Mouse (Mus musculus): ENCODE data around the gene Srek1. TPM values are rescaled to one million over a fixed set of nuclear protein-coding genes. Genes with fewer than 3 reads are reported as not detected.

Gene Srek1
- polyA plus RNA-seq, 1 experiment from 2014 or later = 39.4 TPM

DNA sequence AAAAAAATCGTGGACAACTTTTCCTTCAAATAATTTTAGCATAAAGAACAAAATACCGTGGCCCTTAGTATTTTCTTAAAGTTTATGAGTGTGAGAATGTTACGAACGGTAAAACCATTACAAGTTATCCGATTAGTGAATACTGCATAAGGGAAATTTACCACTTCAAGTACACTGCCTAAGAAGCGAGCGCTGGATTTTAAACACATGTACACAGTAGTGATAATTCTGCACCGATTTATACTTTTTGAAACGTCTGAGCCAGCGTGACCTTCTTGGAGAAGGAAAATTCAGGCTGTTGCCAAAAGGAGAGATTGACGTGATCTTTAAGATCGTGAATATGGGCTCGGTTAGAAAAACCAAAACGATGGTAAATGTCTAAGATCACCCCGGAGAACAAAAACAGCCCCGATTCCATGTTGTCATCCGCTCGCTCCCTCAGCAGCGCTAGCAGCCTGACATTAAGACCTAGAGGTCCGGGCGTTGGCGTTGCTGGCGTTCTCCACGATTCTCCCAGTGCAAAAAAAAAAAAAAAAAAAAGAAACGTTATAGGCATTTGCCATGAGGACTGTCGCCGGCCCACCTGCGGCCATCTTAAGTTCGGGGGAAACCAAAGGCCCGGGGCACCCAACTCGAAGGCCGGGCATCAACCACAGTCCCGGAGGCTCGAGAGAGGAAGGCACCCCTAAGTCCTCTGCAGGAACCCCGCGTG is 845 bp downstream of the Srek1 start:
- no peaks in the 10 kb centered on the region for H3K27me3 ChIP-seq (replicated peaks)
- ATAC-seq = peak; percentile 62
- peak overlapping the region; percentile 89 for H3K9ac ChIP-seq
- WGBS (ENCODE audit: insufficient replicate concordance) = 2% methylated on average over 36 of the region's 36 CpGs
- H3K4me1 ChIP-seq = peaks cover 39% of the 10 kb centered on the region
- peak overlapping the region; percentile 81 for H3K4me3 ChIP-seq
- H3K36me3 ChIP-seq = peaks cover 16% of the 10 kb centered on the region
- peak overlapping the region; percentile 80 for H3K4me2 ChIP-seq
- H3K27ac ChIP-seq = peak overlapping the region; percentile 97
- no peaks in the 10 kb centered on the region for H3K9me3 ChIP-seq (replicated peaks)

GRCm38 (mm10) chr13:103772917-103773316 is 1.5 kb downstream of the Srek1 start:
- Histone ChIP-seq H3K27me3 (replicated peaks) (no peaks in the 10 kb centered on the region), H3K36me3 (peaks cover 17% of the 10 kb centered on the region), H3K27ac (0 out of 2 replicates have a peak overlapping the region, but pooled peaks have one; percentile 45), H3K9ac (peak overlapping the region; percentile 89), H3K9me3 (replicated peaks) (no peaks in the 10 kb centered on the region), H3K4me3 (peak overlapping the region; percentile 81), H3K4me2 (peak overlapping the region; percentile 80), H3K4me1 (peaks cover 39% of the 10 kb centered on the region)
- 32% methylated on average over 5 of the region's 5 CpGs for WGBS (ENCODE audit: insufficient replicate concordance)
- ATAC-seq = no peak

DNA sequence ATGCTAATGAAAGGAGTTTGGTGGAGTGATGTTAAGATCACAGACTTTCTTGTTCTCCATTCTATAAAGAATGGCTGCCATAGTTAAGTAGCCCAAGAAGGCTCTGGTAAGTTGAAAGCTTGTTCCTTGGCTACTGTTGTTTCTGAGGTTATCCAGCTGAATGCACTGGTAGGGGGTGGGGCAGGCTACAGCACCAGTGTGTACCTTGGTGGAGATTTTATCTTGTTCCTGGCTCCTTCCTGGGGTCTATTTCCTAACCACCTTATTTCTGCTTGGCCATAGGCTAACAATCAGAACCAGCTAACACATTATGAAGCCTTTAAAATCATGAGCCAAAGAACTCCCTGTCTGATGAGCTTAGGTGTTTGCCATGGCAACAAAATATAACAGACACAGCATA is 3.6 kb downstream of the Srek1 start:
- no peak overlapping the region for H3K4me2 ChIP-seq
- H3K4me3 ChIP-seq = no peak overlapping the region
- peaks cover 33% of the 10 kb centered on the region for H3K36me3 ChIP-seq
- H3K4me1 ChIP-seq = peaks cover 39% of the 10 kb centered on the region
- H3K27ac ChIP-seq = no peak overlapping the region
- no peak overlapping the region for H3K9ac ChIP-seq
- H3K27me3 ChIP-seq (replicated peaks) = no peaks in the 10 kb centered on the region
- ATAC-seq = no peak
- no peaks in the 10 kb centered on the region for H3K9me3 ChIP-seq (replicated peaks)

GRCm38 (mm10) chr13:103767935-103768334 is 6.5 kb downstream of the Srek1 start:
- Histone ChIP-seq H3K27me3 (replicated peaks) (no peaks in the 10 kb centered on the region), H3K4me1 (peaks cover 31% of the 10 kb centered on the region), H3K9me3 (replicated peaks) (no peaks in the 10 kb centered on the region), H3K27ac (no peak overlapping the region), H3K4me2 (no peak overlapping the region), H3K36me3 (peaks cover 43% of the 10 kb centered on the region), H3K9ac (no peak overlapping the region), H3K4me3 (no peak overlapping the region)
- 70% methylated on average over 5 of the region's 5 CpGs for WGBS (ENCODE audit: insufficient replicate concordance)
- ATAC-seq = no peak

- H3K9ac ChIP-seq = no peak overlapping the region
- H3K4me1 ChIP-seq = no peaks in the 10 kb centered on the region
- no peaks in the 10 kb centered on the region for H3K9me3 ChIP-seq (replicated peaks)
- no peaks in the 10 kb centered on the region for H3K27me3 ChIP-seq (replicated peaks)
- no peak overlapping the region for H3K27ac ChIP-seq
- 76% methylated on average over 1 of the region's 1 CpGs for WGBS (ENCODE audit: insufficient replicate concordance)
- H3K4me3 ChIP-seq = no peak overlapping the region
- ATAC-seq = no peak
- no peak overlapping the region for H3K4me2 ChIP-seq
- peaks cover 69% of the 10 kb centered on the region for H3K36me3 ChIP-seq
Measured at GRCm38 (mm10) chr13:103763640-103764039, 10.8 kb downstream of the Srek1 start.

DNA sequence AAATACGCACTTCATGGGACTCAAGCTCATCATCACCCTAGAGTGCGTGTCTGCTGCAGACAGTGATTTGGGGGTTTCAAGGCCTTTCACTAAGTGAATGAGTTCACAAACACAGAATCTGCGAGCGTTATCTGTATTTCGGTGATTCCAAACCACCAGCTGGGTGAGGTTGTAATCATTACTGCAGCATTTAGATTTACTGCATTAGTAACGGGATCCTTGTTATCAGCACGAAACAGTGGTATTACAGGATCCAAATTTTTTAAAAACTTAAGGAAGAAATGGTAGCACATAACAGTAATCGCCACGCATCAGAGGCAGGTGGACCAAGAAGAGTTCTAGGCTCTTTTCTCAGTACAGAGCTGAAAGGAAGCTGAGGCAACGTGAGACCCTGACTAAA is 12.4 kb downstream of the Srek1 start:
- Histone ChIP-seq H3K4me1 (no peaks in the 10 kb centered on the region), H3K4me2 (no peak overlapping the region), H3K27me3 (replicated peaks) (no peaks in the 10 kb centered on the region), H3K9me3 (replicated peaks) (no peaks in the 10 kb centered on the region), H3K27ac (no peak overlapping the region), H3K9ac (no peak overlapping the region), H3K36me3 (peaks cover 76% of the 10 kb centered on the region), H3K4me3 (no peak overlapping the region)
- WGBS (ENCODE audit: insufficient replicate concordance) = 70% methylated on average over 10 of the region's 10 CpGs
- ATAC-seq = no peak

GRCm38 (mm10) chr13:103751421-103751820 is 23.0 kb downstream of the Srek1 start:
- no peak overlapping the region for H3K9ac ChIP-seq
- no peak overlapping the region for H3K4me2 ChIP-seq
- ATAC-seq = no peak
- no peaks in the 10 kb centered on the region for H3K9me3 ChIP-seq (replicated peaks)
- H3K4me1 ChIP-seq = no peaks in the 10 kb centered on the region
- H3K4me3 ChIP-seq = no peak overlapping the region
- peaks cover 88% of the 10 kb centered on the region for H3K36me3 ChIP-seq
- H3K27ac ChIP-seq = no peak overlapping the region
- WGBS (ENCODE audit: insufficient replicate concordance) = 59% methylated on average over 3 of the region's 3 CpGs
- no peaks in the 10 kb centered on the region for H3K27me3 ChIP-seq (replicated peaks)

GRCm38 (mm10) chr13:103745688-103746087 is 28.7 kb downstream of the Srek1 start:
- no peaks in the 10 kb centered on the region for H3K27me3 ChIP-seq (replicated peaks)
- ATAC-seq = no peak
- peaks cover 93% of the 10 kb centered on the region for H3K36me3 ChIP-seq
- no peak overlapping the region for H3K4me2 ChIP-seq
- H3K4me3 ChIP-seq = no peak overlapping the region
- H3K4me1 ChIP-seq = no peaks in the 10 kb centered on the region
- H3K9me3 ChIP-seq (replicated peaks) = no peaks in the 10 kb centered on the region
- WGBS (ENCODE audit: insufficient replicate concordance) = 91% methylated on average over 2 of the region's 2 CpGs
- no peak overlapping the region for H3K9ac ChIP-seq
- no peak overlapping the region for H3K27ac ChIP-seq

- WGBS (ENCODE audit: insufficient replicate concordance) = 81% methylated on average over 4 of the region's 4 CpGs
- ATAC-seq = no peak
- peaks cover 88% of the 10 kb centered on the region for H3K36me3 ChIP-seq
Measured at GRCm38 (mm10) chr13:103745160-103745559, 29.2 kb downstream of the Srek1 start.

DNA sequence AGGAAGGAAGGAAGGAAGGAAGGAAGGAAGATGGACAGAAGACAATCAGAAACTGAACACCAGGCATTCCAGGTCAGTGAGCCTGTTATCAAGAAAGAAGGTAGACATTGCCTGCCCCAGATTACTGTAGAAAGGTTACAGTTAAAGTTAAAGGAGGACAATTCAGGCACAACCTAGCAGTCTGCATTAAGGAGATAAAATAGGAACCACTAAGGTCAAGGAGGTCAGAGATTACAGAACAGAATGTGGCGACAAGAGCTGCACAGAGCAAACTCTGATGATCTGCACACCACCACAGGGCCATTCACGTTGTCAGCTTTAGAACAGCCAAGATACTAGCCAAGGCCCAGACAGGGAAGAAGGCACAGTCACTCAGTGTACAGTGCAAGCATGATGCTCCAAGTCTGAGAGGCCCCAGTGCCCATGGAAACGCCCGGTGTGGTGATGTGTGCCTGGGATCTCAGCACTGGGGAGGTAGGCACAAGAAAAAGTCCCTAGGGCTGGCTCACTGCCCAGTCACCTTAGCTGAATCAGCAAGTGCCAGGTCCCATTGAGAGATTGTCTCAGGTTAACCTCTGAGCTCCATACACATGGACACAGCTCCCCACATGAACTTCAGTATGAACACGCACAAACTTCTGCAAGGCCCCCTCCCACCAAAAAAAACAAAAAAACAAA is 38.9 kb downstream of the Srek1 start:
- 66% methylated on average over 5 of the region's 5 CpGs for WGBS (ENCODE audit: insufficient replicate concordance)
- Histone ChIP-seq H3K27ac (no peak overlapping the region), H3K4me1 (peaks cover 14% of the 10 kb centered on the region), H3K36me3 (peaks cover 57% of the 10 kb centered on the region), H3K4me2 (no peak overlapping the region), H3K9ac (no peak overlapping the region), H3K27me3 (replicated peaks) (no peaks in the 10 kb centered on the region), H3K9me3 (replicated peaks) (no peaks in the 10 kb centered on the region), H3K4me3 (no peak overlapping the region)
- peak; percentile 88 for ATAC-seq

More at GRCm38 (mm10) chr13:103745160-103745559, 29.2 kb downstream of the Srek1 start:
- Histone ChIP-seq H3K4me2 (no peak overlapping the region), H3K9me3 (replicated peaks) (no peaks in the 10 kb centered on the region), H3K9ac (no peak overlapping the region), H3K4me1 (no peaks in the 10 kb centered on the region), H3K27ac (no peak overlapping the region), H3K27me3 (replicated peaks) (no peaks in the 10 kb centered on the region), H3K4me3 (no peak overlapping the region)

- 0 out of 2 replicates have a peak, but pooled peaks cover 3% of the 10 kb centered on the region for H3K9me3 ChIP-seq (replicated peaks)
- H3K27ac ChIP-seq = no peak overlapping the region
- no peak overlapping the region for H3K4me3 ChIP-seq
- no peak for ATAC-seq
- H3K9ac ChIP-seq = no peak overlapping the region
- no peak overlapping the region for H3K4me2 ChIP-seq
- H3K27me3 ChIP-seq (replicated peaks) = no peaks in the 10 kb centered on the region
- H3K36me3 ChIP-seq = peaks cover 2% of the 10 kb centered on the region; the same call in 1 of the 2 replicates
- H3K4me1 ChIP-seq = no peaks in the 10 kb centered on the region
- 52% methylated on average over 2 of the region's 2 CpGs for WGBS (ENCODE audit: insufficient replicate concordance)
Measured at GRCm38 (mm10) chr13:103726872-103727271, 47.5 kb downstream of the Srek1 start.

DNA sequence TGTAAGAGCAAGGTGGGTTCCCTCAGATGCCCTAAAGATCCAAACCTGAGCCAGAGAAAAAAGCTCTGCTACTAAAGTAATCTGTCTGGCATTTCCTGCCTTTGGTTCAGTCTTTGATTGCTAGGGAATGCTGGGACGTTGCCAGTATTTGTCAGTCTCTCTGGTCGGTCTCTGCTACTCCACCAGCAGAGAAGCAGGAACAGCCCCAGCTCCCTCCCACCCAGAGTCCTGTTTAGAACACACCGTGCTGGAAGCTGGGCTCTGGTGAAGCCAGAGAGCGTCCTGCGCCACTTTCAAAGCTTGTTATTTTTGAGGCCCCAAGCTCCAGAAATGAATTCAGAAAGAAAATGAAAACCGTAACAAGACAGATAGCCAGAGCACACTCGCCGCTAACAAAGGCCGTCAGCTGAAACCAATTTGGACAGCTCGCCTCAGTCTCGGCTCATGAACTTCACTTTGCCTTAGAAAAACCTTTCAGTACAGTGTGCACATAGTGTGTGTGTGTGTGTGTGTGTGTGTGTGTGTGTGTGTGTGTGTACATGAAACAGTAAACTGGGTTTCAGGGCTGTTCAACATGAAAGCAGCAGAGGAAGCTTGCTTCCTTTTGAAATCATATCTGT is 62.9 kb downstream of the Srek1 start:
- WGBS (ENCODE audit: insufficient replicate concordance) = 68% methylated on average over 11 of the region's 11 CpGs
- Histone ChIP-seq H3K9me3 (replicated peaks) (no peaks in the 10 kb centered on the region), H3K9ac (no peak overlapping the region), H3K36me3 (no peaks in the 10 kb centered on the region), H3K27me3 (replicated peaks) (no peaks in the 10 kb centered on the region), H3K4me3 (no peak overlapping the region), H3K4me2 (no peak overlapping the region), H3K27ac (no peak overlapping the region), H3K4me1 (no peaks in the 10 kb centered on the region)
- ATAC-seq = no peak

Measured in liver, embryonic 12.5 days (tissue).